ENCODE assay signal across 22 mouse cellular contexts in genomic region chr10:73929718-73930117, GRCm38 (mm10).
DNase-seq lines count a peak whose midpoint lies in the region; ATAC-seq and TF ChIP-seq lines count a peak whose summit lies in the region.
"Had no signal": no experiment of that assay in that cellular context is flagged by ENCODE, and none has a peak within 500 bp of the region (broad histone marks: within the 10 kb centered on the region; RNA-seq: fewer than 3 reads in every experiment).

No protein-coding gene starts in this region.

- TF ChIP-seq CTCF in lung, postnatal 0 days (IDR thresholded peaks at IDR 0.05), result no peak
- TF ChIP-seq CTCF in layer of hippocampus, adult 2 months (conservative IDR thresholded peaks at IDR 0.05), result no peak

- H3K4me2 ChIP-seq in intestine, embryonic 14.5 days (ENCODE audit: low read length), result no peak overlapping the region; the same call in 1 of the 2 replicates
- no peak overlapping the region for H3K4me2 ChIP-seq in intestine, embryonic 16.5 days (ENCODE audit: low read depth, low read length)
- H3K4me2 ChIP-seq in lung, postnatal 0 days (replicated peaks; ENCODE audit: low read depth, low read length), result no peak overlapping the region
- H3K4me2 ChIP-seq: forebrain, embryonic 12.5 days; heart, embryonic 15.5 days; liver, embryonic 11.5 days; midbrain, embryonic 11.5 days had no signal

- H3K9me3 ChIP-seq in intestine, embryonic 14.5 days (ENCODE audit: control insufficient read depth, low read length), result no peaks in the 10 kb centered on the region
- H3K9me3 ChIP-seq in intestine, embryonic 16.5 days (ENCODE audit: control insufficient read depth, low read length), result no peaks in the 10 kb centered on the region
- H3K9me3 ChIP-seq in lung, postnatal 0 days (ENCODE audit: low read length), result no peaks in the 10 kb centered on the region
- H3K9me3 ChIP-seq: forebrain, embryonic 12.5 days; heart, embryonic 15.5 days had no signal

- H3K27me3 ChIP-seq in intestine, embryonic 14.5 days (replicated peaks; ENCODE audit: control insufficient read depth, insufficient read depth, low read length), result no peaks in the 10 kb centered on the region
- H3K27me3 ChIP-seq in intestine, embryonic 16.5 days (replicated peaks; ENCODE audit: control insufficient read depth, insufficient read depth, low read length), result no peaks in the 10 kb centered on the region
- H3K27me3 ChIP-seq in lung, postnatal 0 days (replicated peaks; ENCODE audit: insufficient read depth, low read length), result no peaks in the 10 kb centered on the region
- H3K27me3 ChIP-seq: forebrain, embryonic 12.5 days; heart, embryonic 15.5 days had no signal

- DNase-seq in intestine, embryonic 14.5 days (ENCODE audit: low spot score), result peak; percentile 52
- peak; percentile 42 for DNase-seq in lung, postnatal 0 days (ENCODE audit: low spot score)
- DNase-seq in lung, adult 18-20 months, result no peak
- DNase-seq in MN1 (ENCODE audit: low spot score), result peak; percentile 87
- DNase-seq in brain, adult 2 months (ENCODE audit: low read depth, low spot score), result peak; percentile 89
- no peak for DNase-seq in layer of hippocampus, adult 2 months (ENCODE audit: low spot score in 2 of 2)
- DNase-seq: adrenal gland, postnatal 10 days; cerebellum, adult 11 months; gastrocnemius, postnatal 36 days; kidney, adult 9 months; kidney, postnatal 25 days; layer of hippocampus, adult 9-11 months; right cerebral cortex, postnatal 14 days; thymus, postnatal 14 days had no signal

- H3K4me3 ChIP-seq in intestine, embryonic 14.5 days (ENCODE audit: low read depth, low read length), result no peak overlapping the region
- no peak overlapping the region for H3K4me3 ChIP-seq in intestine, embryonic 16.5 days (ENCODE audit: low read length)
- H3K4me3 ChIP-seq in lung, postnatal 0 days (ENCODE audit: low read depth, low read length), result no peak overlapping the region
- no peak overlapping the region for H3K4me3 ChIP-seq in layer of hippocampus, adult 2 months
- H3K4me3 ChIP-seq: forebrain, embryonic 12.5 days; heart, embryonic 15.5 days; myocyte had no signal

- H3K27ac ChIP-seq in intestine, embryonic 14.5 days (ENCODE audit: low read depth), result no peak overlapping the region
- H3K27ac ChIP-seq in intestine, embryonic 16.5 days (ENCODE audit: low read length), result no peak overlapping the region
- H3K27ac ChIP-seq in lung, postnatal 0 days (ENCODE audit: low read length), result no peak overlapping the region
- H3K27ac ChIP-seq in layer of hippocampus, adult 2 months, result no peak overlapping the region
- H3K27ac ChIP-seq: forebrain, embryonic 12.5 days; heart, embryonic 15.5 days had no signal

- H3K4me1 ChIP-seq in intestine, embryonic 14.5 days (replicated peaks; ENCODE audit: control insufficient read depth, insufficient read depth, low read length), result no peaks in the 10 kb centered on the region
- H3K4me1 ChIP-seq in intestine, embryonic 16.5 days (ENCODE audit: control insufficient read depth, insufficient read depth, low read length), result no peaks in the 10 kb centered on the region
- no peaks in the 10 kb centered on the region for H3K4me1 ChIP-seq in lung, postnatal 0 days (ENCODE audit: insufficient read depth, low read depth, low read length)
- H3K4me1 ChIP-seq: forebrain, embryonic 12.5 days; heart, embryonic 15.5 days had no signal

- no peak for ATAC-seq in intestine, embryonic 14.5 days (replicated peaks; ENCODE audit: low FRiP score, low TSS enrichment, low read depth)
- ATAC-seq in intestine, embryonic 16.5 days, result no peak
- ATAC-seq in lung, postnatal 0 days, result no peak
- ATAC-seq: activated CD4-positive, CD25-positive, alpha-beta regulatory T cell, adult 4 months; inflammation-experienced regulatory T-cells, adult 6 months had no signal

- no peaks in the 10 kb centered on the region for H3K36me3 ChIP-seq in intestine, embryonic 14.5 days (ENCODE audit: control insufficient read depth, insufficient read depth, low read length)
- no peaks in the 10 kb centered on the region for H3K36me3 ChIP-seq in intestine, embryonic 16.5 days (ENCODE audit: control insufficient read depth, insufficient read depth, low read length)
- no peaks in the 10 kb centered on the region for H3K36me3 ChIP-seq in lung, postnatal 0 days (ENCODE audit: insufficient read depth, low read length)
- H3K36me3 ChIP-seq: forebrain, embryonic 12.5 days; heart, embryonic 15.5 days had no signal

- H3K9ac ChIP-seq in intestine, embryonic 14.5 days (ENCODE audit: low read length), result no peak overlapping the region
- H3K9ac ChIP-seq in intestine, embryonic 16.5 days (ENCODE audit: low read depth, low read length), result no peak overlapping the region
- no peak overlapping the region for H3K9ac ChIP-seq in lung, postnatal 0 days (replicated peaks; ENCODE audit: low read depth)
- H3K9ac ChIP-seq: forebrain, embryonic 12.5 days; heart, embryonic 15.5 days had no signal

- TF ChIP-seq EP300 in lung, postnatal 0 days (IDR thresholded peaks at IDR 0.05), result no peak

- WGBS in intestine, embryonic 14.5 days, result 47% methylated on average over 5 of the region's 5 CpGs
- 49% methylated on average over 5 of the region's 5 CpGs for WGBS in intestine, embryonic 16.5 days
- 36% methylated on average over 5 of the region's 5 CpGs for whole genome bisulfite sequencing in lung, postnatal 0 days

Comparison
In these comparisons a context has a peak if more than half of its experiments do, and no peak if none do; other contexts are left out.
1. DNase-seq: peak in intestine, embryonic 14.5 days (single experiment), lung, postnatal 0 days (single experiment), MN1 (single experiment) and brain, adult 2 months (single experiment); none in lung, adult 18-20 months (0 of 2) and layer of hippocampus, adult 2 months (0 of 2).